Mouse (Mus musculus) layer of hippocampus, adult 2 months (tissue): ENCODE measurements around the gene Adgrl1. TPM values are rescaled to one million over a fixed set of nuclear protein-coding genes. Genes with fewer than 3 reads are reported as not detected.

Experiments
- DNase-seq, 2 experiments: peaks; one replicate each; pipeline ENCODE4 v3.0.0; 2022; ENCODE audit warnings: low spot score in 2 of 2
- H3K27ac ChIP-seq: fragments of 200-600 bp; 2 replicates; pipeline ENCODE4 v1.8.1; 2022
- H3K4me3 ChIP-seq: fragments of 200-600 bp; 2 replicates; pipeline ENCODE4 v1.8.1; 2022; ENCODE audit warnings: mild to moderate bottlenecking
- CTCF ChIP-seq: fragments of 200-600 bp; conservative IDR thresholded peaks from 2 replicates; pipeline ENCODE4 v1.8.1; 2022; ENCODE audit warnings: antibody characterized with exemption, mild to moderate bottlenecking, moderate library complexity
- long read RNA-seq, 2 experiments: library from polyadenylated mRNA; stranded (forward); transcript quantifications; one replicate each; pipeline ENCODE4 v2.0.0; 2021; ENCODE audit warnings: borderline mapping rate in 2 of 2
- total RNA-seq, 2 experiments: library from RNA; stranded (reverse); gene quantifications; 2 replicates each; pipeline ENCODE4 v1.2.3; 2021

Gene Adgrl1
- total RNA-seq, result 100 to 1,000 TPM; 328 to 329 TPM
- long read RNA-seq, experiment 1, full-length matches to known transcripts, result 2 of 82 reads
- long read RNA-seq, experiment 1, partial matches to known transcripts, result 78 of 82 reads
- long read RNA-seq, experiment 1, other reads (novel, unspliced or antisense), result 2 of 82 reads
- long read RNA-seq, experiment 2, full-length matches to known transcripts, result 4 of 125 reads
- long read RNA-seq, experiment 2, partial matches to known transcripts, result 75 of 125 reads
- long read RNA-seq, experiment 2, other reads (novel, unspliced or antisense), result 46 of 125 reads

DNA sequence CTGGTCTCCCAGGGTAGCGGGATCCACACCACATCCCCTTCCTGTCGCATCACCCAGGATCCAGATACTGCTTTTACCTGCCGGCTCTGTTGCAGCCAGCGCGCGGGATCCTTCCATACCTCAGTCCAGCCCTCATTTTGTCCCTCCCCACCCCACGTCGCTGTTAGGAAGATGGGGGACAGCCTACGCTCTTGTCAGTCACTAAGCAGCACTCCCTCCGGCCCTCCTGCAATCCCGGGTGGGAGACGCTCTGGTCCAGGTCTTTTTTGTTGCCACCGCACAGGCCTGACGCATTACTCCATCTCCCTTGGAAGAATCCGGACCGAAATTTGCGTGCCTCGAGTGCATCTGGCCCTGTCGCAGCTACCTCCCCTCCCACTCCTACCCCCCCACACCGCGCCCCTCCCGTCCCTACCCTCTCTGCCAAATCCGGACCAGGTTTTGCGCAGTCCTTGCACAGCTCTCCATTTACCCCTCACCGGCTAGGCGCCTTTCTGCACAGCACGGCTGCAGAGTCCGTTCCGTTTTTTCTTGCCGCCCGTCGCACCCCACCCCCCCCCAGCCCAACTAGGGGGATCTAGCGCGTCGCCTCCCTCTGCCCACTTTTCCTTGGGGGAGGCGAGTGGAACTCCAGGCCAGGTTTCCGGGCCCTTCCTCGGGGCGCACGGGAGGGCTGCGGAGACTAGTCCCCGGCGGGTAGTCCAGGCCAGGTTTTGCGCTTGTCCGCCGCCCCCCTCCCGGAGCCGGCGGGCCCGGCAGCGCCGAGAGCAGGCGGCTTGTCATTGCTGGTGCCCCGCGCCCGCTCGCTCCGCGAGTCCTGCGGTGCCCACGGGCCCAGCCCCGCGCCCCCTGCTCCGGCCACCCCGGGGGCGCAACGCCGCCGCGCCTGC is at the start of gene Adgrl1:
Adgrl1 (plus strand) TSS at position 743 of the 890 bp plus-strand sequence.
- Histone ChIP-seq H3K4me3 (peak within 1 kb of the TSS; percentile 84), H3K27ac (peak within 1 kb of the TSS; percentile 98)
- DNase-seq, result peak; percentile 93 to 97
- TF ChIP-seq CTCF, result no peak

DNA sequence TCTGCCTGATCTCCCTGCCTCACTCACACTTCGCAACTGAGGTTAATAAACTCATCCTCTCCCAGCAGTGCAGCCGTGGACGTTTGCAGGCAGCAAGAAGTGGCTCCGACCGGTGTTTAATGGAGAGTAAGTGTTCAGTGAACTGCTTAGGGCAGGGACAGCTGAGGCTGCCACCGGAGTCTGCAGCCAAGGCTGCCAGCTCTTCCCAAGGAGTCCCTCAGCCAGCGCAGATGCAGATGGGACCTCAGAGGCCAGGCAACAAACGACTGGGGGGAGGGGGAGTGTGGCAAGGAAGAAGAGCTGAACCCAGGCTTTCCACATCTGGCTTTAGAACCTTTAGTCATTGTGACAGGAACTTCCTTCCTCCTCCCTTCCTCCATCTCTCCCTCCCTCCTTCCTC is 47.6 kb upstream of the Adgrl1 start:
- no peak overlapping the region for H3K27ac ChIP-seq
- DNase-seq, result no peak
- no peak overlapping the region for H3K4me3 ChIP-seq
- TF ChIP-seq CTCF, result no peak

DNA sequence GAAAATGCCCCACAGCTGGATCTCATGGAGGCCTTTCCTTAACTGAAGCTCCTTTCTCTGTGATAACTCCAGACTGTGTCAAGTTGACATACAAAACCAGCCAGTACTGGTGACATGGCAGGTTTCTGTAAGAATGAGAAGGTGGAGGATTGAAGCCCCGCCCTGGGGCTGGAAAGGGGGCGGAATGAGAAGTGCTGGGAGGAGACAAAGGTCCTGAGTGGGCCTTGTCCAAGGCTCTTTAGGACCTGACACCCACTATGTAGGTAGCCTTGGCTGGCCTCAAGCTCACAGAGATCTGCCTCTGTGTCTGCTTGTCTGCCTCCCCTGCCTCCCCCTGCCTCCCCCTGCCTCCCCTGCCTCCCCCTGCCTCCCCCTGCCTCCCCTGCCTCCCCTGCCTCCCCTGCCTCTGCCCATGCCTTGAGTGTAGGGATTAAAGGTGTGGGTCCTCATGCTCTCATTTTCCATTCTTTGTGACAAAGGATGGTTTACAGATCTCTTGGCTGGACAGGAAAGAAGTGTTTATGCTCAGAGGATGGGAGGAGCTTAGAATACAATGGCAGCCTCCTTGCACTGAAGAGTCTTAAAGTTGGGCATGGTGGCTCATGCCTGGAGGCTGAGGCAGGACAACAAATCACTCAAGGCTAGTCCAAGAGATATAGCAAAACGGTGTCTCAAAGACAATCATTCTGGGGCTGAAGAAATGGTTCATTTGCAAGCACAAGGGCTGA is 46.4 kb upstream of the Adgrl1 start:
- no peak for TF ChIP-seq CTCF
- DNase-seq, result no peak
- no peak overlapping the region for H3K27ac ChIP-seq
- no peak overlapping the region for H3K4me3 ChIP-seq

DNA sequence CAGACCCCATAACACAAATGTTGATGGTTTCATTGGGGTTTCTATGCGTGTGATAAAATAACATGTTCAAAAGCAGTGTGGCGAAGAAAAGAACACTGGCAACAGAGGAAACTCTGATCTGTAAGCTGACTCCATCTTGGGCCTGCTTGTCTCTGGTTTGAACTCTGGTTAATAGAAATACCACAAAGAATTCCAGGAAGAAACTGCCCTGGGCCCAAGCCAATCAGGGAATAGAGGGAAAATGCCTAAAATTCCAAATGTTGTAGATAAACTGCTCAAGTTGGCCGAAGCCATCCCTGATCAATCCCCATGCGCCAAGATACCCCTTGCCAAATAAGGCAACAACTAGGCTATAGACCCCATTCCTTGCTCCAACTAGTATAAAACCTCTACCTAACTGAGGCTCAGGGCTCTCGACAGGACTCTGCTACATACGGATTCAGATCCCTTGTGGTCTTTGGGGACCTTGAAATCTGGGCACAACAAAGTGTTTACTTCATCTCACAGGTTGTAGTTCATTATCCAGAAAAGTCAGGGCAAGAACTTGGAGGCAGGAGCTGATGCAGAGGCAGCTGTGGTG is 43.3 kb upstream of the Adgrl1 start:
- no peak for DNase-seq
- Histone ChIP-seq H3K27ac (no peak overlapping the region), H3K4me3 (no peak overlapping the region)
- no peak for TF ChIP-seq CTCF

DNA sequence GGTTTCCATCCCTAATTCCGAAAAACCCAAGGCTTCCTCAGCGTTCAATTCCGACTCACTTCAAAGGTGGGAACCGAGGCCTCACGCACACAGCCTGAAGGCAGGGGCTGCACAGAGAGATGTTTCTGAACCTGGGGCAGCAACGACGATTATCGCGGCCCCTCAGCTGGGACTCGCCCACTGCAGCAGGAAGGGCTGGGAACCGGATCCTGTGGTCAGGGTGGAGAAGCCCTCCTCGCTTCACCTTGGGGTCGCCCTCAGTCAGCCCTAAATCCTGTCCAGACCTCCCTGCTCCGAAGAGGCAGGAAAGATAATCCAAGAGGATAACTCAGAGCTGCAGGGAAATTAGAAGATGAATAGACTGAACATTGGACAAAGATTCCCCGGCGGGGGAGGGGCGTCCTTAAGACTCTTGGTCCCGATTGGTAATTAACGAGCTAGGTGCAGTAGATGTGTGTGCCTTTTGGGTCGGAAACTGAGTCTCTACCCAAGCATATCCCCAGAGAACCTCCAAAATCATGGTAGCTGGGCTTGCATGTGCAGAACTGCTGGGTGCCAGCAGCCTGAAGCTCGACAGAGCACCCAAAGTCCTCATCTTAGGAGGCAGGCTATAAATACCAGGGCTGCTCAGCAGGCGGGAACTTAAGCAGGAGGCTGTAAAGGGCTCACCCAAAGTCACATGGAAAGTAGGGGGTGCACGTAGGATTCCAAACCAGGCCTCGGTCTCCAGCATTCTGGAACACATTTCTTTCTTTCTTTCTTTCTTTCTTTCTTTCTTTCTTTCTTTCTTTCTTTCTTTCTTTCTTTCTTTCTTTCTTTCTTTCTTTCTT is 37.3 kb upstream of the Adgrl1 start:
- DNase-seq, result no peak
- Histone ChIP-seq H3K4me3 (peak overlapping the region; percentile 15; the same call in 1 of the 2 replicates), H3K27ac (no peak overlapping the region)
- TF ChIP-seq CTCF, result no peak

DNA sequence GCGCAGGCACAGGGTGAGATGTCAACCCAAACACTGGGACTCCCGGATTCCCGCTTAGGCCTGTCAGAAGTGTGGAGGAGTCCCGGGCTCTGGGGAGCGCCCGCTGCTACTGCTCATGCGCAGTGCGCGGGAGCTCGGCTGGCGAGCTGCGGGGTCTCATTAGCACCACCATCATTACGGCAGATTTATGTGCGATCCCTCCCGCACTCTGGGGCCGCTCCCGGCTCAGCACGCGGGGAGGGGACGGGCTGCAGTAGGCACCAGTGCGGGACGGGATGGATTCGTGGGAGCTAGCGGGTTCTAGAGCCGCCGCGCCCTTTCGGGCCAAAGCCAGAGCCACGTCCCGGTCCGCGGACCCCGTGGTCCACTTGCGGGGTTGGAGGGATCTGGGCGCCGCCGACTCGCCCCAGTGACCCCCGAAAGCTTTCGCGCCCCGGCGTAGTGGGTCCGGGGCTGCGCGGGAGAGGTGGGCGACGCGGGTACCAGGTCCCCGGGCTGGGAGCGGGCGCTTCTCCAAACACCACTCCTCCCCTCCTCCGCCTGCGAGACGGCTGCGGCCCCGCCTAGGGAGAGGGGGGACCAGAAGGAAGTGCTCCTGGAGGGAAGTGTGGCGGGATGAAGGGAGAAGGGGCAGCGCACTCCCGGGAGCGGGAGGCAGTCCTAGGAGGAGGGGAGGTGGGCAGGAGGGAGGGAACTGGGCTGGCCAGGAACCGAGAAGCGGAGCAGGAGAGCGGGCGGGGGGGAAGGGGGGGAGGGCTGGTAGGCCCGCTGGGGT is 24.8 kb upstream of the Adgrl1 start:
- DNase-seq, result peak; percentile 42 to 46
- TF ChIP-seq CTCF, result no peak
- Histone ChIP-seq H3K27ac (peak overlapping the region; percentile 92), H3K4me3 (peak overlapping the region; percentile 70)

DNA sequence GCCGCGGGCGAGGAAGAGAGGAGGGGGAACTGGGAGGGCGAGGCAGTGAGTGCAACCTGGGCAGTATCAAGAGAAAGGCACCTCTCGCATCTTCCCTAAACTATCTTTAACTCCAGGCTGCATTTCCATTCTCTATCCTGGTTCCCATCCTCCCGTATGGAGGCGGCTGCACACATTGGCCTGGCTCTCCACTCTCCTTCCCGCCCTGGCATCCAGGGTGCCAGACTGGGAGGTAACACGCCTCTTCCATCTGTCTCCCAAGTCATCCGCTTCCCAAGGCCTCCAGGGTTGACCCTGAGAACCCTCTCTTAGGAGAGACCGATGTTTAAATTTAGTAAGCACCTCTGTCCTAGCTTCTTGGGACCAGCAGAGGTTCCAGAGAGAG is 24.3 kb upstream of the Adgrl1 start:
- no peak for TF ChIP-seq CTCF
- H3K4me3 ChIP-seq, result peak overlapping the region; percentile 70
- no peak for DNase-seq
- peak overlapping the region; percentile 92 for H3K27ac ChIP-seq

DNA sequence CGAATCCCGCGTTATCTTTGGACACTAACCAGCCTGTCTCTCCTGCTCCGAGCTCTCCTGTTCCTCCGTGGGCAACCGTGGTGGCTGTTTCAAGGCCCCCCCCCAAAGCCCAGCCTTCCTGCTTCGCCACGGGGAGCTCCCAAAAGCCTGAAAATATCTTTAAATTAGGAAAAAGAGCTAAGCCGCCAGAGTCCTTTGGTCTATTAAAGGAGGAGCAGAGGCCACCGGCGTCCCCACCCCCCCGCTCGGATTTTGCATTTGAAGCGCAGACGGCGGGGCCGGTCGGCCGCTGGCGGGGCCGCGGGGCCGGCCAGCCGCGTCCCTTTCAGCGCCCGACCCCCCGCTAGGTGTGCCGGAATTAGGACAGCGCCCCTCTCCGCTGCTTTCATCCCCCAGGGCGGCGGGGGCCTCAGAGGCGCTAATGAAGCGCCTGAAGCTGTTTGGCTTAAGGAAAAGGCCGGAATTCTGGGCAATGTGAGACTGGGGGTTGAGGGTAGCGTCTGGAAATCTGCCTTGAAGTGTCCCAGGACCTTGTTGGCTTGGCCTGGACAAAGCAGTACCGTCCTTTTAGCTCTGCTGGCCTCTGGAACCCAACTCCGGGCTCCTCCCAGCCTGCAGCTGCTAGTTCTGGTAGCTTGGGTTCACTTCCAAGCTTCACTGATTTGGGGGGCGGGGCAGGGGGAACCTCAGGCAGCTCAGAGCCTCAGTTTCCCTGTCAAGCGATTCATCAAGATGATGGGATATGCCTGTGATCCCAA is 23.6 kb upstream of the Adgrl1 start:
- no peak for TF ChIP-seq CTCF
- peak overlapping the region; percentile 70 for H3K4me3 ChIP-seq
- no peak for DNase-seq
- peak overlapping the region; percentile 92 for H3K27ac ChIP-seq

DNA sequence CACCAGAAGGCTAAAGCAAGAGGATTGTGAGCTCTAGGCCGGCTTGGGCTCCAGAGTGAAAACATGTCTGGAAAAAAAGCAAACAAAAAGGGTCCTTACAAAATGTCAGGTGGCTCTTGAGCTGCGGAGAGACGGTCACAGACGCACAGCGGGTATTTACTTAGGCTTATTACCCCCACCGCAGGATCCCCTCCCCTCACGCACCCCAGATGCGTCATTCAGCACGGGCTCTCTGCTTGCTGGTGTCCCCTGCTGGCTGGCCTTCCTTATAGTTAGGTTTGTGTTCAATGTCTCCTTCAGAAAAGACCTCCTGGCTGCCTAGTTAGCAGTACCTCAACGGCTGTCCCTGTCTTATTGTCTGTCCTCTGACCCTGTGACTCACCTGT is 23.1 kb upstream of the Adgrl1 start:
- TF ChIP-seq CTCF, result peak; percentile 64
- DNase-seq, result no peak
- no peak overlapping the region for H3K4me3 ChIP-seq
- H3K27ac ChIP-seq, result peak overlapping the region; percentile 92; the same call in 1 of the 2 replicates

DNA sequence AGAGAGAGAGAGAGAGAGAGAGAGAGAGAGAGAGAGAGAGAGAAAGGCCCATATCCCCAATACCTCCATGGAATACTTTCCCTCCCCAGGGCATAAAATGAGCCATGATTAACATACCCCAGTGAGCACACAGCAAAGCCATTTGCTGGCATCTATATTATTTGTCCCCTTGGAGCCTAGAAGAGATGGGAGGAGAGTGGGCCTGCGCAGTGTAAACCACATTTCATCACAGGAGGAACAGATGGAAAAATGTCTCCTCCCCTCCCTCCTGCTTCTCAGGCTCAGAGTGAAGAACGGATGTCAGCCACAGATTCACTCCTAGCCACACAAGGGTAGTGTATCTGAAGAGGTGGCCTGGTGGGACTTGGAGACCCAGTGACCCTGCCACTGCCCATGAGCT is 11.5 kb upstream of the Adgrl1 start:
- Histone ChIP-seq H3K4me3 (no peak overlapping the region), H3K27ac (peak overlapping the region; percentile 69)
- TF ChIP-seq CTCF, result no peak
- no peak for DNase-seq

DNA sequence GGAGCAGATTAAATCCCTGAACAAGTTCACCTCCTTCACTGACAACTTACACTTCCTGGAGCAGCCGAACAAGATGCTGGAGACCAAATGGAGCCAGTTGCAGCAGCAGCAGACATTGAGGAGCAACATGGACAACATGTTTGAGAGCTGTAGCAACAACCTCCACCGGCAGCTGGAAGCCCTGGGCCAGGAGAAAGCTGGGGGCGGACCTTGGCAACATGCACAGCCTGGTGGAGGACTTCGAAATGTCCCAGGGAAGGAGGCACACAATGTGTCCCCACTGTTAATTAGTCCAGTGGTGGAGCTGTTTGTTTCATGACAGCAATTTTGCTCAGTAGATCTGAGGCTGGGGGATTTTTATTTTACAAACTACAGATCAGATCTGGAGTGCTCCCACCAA is 7.8 kb upstream of the Adgrl1 start:
- no peak for DNase-seq
- H3K27ac ChIP-seq, result no peak overlapping the region
- no peak for TF ChIP-seq CTCF
- no peak overlapping the region for H3K4me3 ChIP-seq
